Mouse (Mus musculus) heart, embryonic 14.5 days (tissue): ENCODE data around the gene Wdr74. TPM values are rescaled to one million over a fixed set of nuclear protein-coding genes. Genes with fewer than 3 reads are reported as not detected.

ENCODE experiments used
- ATAC-seq: fragments of 200-750 bp; cut with Nextera tagmentation; 2 replicates; pipeline ENCODE4 v1.8.0; 2017; ENCODE audit warnings: low read depth, moderate TSS enrichment; ENCODE audit not compliant: insufficient number of reproducible peaks, insufficient read depth, low FRiP score
- H3K27ac ChIP-seq, 2 experiments: fragments of 200-500 bp in 1 of 2; fragments of 300-500 bp in 1 of 2; sonication (generic) in 1 of 2; replicated peaks in 1 of 2; 2 replicates each; pipeline ENCODE4 v1.5.1; 2012 to 2014; ENCODE audit warnings: low read depth in 2 of 2, low read length in 2 of 2, control low read depth in 1 of 2, mild to moderate bottlenecking in 1 of 2, mixed read lengths in 1 of 2; ENCODE audit not compliant: control insufficient read depth in 1 of 2, insufficient read depth in 1 of 2
- H3K27me3 ChIP-seq: fragments of 300-500 bp; sonication (generic); 2 replicates; pipeline ENCODE4 v1.6.1; 2014; ENCODE audit warnings: mild to moderate bottlenecking, low read length, control low read depth; ENCODE audit not compliant: control insufficient read depth, insufficient read depth
- H3K36me3 ChIP-seq: fragments of 300-500 bp; sonication (generic); 2 replicates; pipeline ENCODE4 v1.6.1; 2014; ENCODE audit warnings: mild to moderate bottlenecking, control low read depth, low read length, mixed read lengths; ENCODE audit not compliant: control insufficient read depth, insufficient read depth
- H3K4me1 ChIP-seq, 2 experiments: fragments of 200-500 bp in 1 of 2; fragments of 300-500 bp in 1 of 2; sonication (generic) in 1 of 2; 2 replicates each; pipeline ENCODE4 v1.6.1; 2012 to 2014; ENCODE audit warnings: low read length in 2 of 2, control low read depth in 1 of 2, mixed read lengths in 1 of 2; ENCODE audit not compliant: control insufficient read depth in 2 of 2, insufficient read depth in 2 of 2
- H3K4me2 ChIP-seq: fragments of 300-500 bp; sonication (generic); 2 replicates; pipeline ENCODE4 v1.6.1; 2014; ENCODE audit warnings: mild to moderate bottlenecking, low read length
- H3K4me3 ChIP-seq, 2 experiments: fragments of 200-500 bp in 1 of 2; fragments of 300-500 bp in 1 of 2; sonication (generic) in 1 of 2; 2 replicates each; pipeline ENCODE4 v1.5.1; 2012 to 2014; ENCODE audit warnings: low read length in 2 of 2, mild to moderate bottlenecking in 2 of 2, control low read depth in 1 of 2, low read depth in 1 of 2, moderate library complexity in 1 of 2; ENCODE audit not compliant: control insufficient read depth in 1 of 2, insufficient read depth in 1 of 2
- H3K9ac ChIP-seq: fragments of 300-500 bp; sonication (generic); 2 replicates; pipeline ENCODE4 v1.6.1; 2014; ENCODE audit warnings: mild to moderate bottlenecking, low read length
- H3K9me3 ChIP-seq: fragments of 300-500 bp; sonication (generic); 2 replicates; pipeline ENCODE4 v1.6.1; 2016; ENCODE audit warnings: low read length, control low read depth; ENCODE audit not compliant: control insufficient read depth
- WGBS: fragments of 180-500 bp; shearing (Covaris S2); extraction: QIAGEN DNeasy Blood & Tissue Kit; methylation state at CpG from one replicate; pipeline ENCODE4 v1.1.7; 2014; 5-methylcytosine and 5-hydroxymethylcytosine counted together
- polyA plus RNA-seq: library from polyadenylated mRNA; unstranded; fragments of >200 nt; fragmentation: Nextera tagmentation; extraction: Ambion mirVana; gene quantifications from 2 replicates; pipeline ENCODE4 v1.2.1, GENCODE M21; 2014

The Wdr74 gene
- polyA plus RNA-seq, 1 experiment from 2014 or later = 50.5 TPM

DNA sequence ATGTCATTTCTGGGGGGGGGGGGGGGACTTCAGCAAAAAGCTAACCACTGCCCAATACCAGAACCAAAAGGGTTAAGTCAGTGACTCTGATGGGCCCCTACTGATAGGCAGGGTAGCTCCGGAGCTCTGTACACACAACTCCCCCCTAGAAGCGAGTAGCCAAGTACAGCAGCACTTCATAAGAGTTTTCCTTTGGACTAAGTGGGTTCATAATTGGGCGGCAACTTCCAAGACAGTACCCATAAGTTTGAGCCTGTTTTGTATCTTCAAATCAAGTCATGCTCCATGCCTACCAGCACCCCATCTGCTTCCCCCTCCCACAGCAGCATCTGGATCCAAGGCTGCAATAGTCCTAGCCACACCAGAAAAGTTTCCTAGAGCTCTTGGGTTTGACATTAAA, 20.0 kb downstream of the Wdr74 start:
- WGBS = 48% methylated on average over 3 of the region's 3 CpGs
- Histone ChIP-seq H3K36me3 (peaks cover 50% of the 10 kb centered on the region), H3K4me2 (peak overlapping the region; percentile 75; the same call in 1 of the 2 replicates), H3K4me3 (0 out of 4 replicates have a peak overlapping the region, but pooled peaks of 1 of the 2 experiments have one; percentile 96), H3K27me3 (no peaks in the 10 kb centered on the region), H3K9ac (no peak overlapping the region), H3K27ac (no peak overlapping the region), H3K4me1 (peaks cover 0 to 19% of the 10 kb centered on the region in 2 experiments; a peak in 2 of 4 replicates), H3K9me3 (no peaks in the 10 kb centered on the region)
- no peak for ATAC-seq

DNA sequence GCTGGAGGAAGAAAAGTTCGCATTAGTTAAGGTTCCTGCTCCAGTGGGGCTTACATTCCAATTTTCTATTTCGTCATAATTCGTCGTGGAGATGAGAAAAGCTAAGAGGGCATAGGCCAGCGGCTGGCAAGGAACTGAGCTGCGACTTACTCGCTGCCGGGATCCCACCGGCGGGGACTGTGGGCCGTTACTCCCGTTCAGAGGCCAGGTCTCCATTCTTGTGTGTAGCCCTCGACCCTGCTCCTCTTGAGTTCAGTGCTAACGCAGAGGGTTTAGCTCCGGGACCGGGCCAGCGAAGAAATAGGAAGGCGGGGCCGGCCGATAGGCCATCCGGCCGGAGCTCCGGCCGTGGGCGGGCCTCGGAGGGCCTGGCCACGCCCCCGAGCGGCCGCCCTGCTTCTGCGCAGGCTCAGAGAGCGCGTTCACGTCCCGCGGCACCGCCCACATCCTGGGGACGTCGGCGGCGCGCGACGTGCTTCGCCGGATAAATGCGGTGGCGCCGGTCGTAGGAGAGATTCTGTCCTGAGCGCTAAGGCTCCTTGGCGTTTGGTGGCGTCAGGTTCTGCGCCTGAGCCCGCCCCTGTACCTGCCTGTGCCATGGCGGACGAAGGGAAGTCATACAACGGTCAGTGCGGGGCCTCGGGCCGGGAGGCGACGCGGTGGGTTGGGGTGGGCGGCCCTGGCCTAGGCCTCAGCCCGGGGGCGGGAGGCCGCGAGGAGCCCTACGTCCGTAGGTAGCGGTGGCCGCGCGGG, 21.2 kb downstream of the Wdr74 start, which contains the start of gene Nxf1:
Gene Nxf1 (plus strand): TSS at position 439 of the 753 bp plus-strand sequence.
- peak within 1 kb of the TSS; percentile 90 for H3K4me2 ChIP-seq
- peak within 1 kb of the TSS; percentile 88 to 90 for H3K27ac ChIP-seq
- no peaks in the 10 kb centered on the region for H3K9me3 ChIP-seq
- WGBS = under 1% methylated on average over 75 of the region's 75 CpGs
- peak; percentile 94 for ATAC-seq
- peaks cover 40% of the 10 kb centered on the region for H3K36me3 ChIP-seq
- peaks cover 0 to 19% of the 10 kb centered on the region in 2 experiments; a peak in 2 of 4 replicates for H3K4me1 ChIP-seq
- peak within 1 kb of the TSS; percentile 89 for H3K9ac ChIP-seq
- peak within 1 kb of the TSS; percentile 91 to 96 for H3K4me3 ChIP-seq
- H3K27me3 ChIP-seq = no peaks in the 10 kb centered on the region

DNA sequence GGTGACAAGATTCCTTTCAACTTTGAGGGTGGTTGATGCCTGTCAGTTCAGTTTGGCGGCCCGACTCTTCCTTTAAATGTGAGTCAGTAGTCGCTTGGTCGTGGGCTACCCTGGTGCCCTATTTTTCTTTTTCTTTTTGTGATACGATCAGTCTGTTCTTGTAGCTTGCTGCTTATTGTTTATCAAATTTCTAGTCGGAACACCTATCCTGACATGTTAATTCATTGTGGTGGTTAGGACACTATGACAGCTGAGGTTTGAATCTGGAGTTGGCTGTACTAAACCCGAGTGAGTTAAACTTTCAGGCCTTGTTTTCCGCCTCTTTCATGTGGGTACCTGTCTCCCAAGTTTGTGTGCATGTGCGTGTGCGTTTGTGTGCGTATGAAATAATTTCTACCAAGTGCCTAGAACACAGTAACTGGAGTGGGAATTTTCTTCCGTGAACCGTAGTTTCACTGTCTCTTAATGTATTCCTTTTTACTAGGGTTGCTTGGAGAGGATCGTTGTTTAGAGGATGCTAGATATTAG, 21.9 kb downstream of the Wdr74 start:
- Histone ChIP-seq H3K4me1 (peaks cover 0 to 19% of the 10 kb centered on the region in 2 experiments; a peak in 2 of 4 replicates), H3K9me3 (no peaks in the 10 kb centered on the region), H3K27ac (peak overlapping the region; percentile 87 to 88; a peak in 3 of 4 replicates), H3K4me3 (peak overlapping the region; percentile 91 to 96), H3K36me3 (peaks cover 38% of the 10 kb centered on the region), H3K9ac (peak overlapping the region; percentile 89), H3K27me3 (no peaks in the 10 kb centered on the region), H3K4me2 (peak overlapping the region; percentile 90)
- WGBS = 2% methylated on average over 14 of the region's 14 CpGs
- ATAC-seq = no peak

DNA sequence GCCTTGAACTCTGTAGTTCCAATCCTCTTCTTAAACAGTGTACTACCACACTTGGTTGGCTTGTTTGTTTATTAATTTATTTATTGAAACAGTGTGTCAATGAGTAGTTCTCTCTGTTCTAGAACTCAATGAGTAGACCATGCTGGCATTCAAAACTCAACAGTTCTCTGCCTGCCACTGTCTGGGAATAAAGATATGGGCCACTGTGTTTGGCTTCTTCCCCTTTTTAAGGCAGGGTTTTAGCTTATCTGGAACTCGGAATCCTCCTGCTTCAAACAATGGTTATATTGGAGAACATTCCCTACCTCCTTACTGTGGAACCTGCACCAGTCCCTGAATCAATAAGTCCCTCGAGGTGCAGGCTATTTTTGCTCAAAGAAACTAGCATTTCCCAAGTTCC, 23.3 kb downstream of the Wdr74 start:
- H3K36me3 ChIP-seq = peaks cover 38% of the 10 kb centered on the region
- H3K27ac ChIP-seq = no peak overlapping the region
- H3K9ac ChIP-seq = no peak overlapping the region
- 65% methylated on average over 2 of the region's 2 CpGs for WGBS
- no peaks in the 10 kb centered on the region for H3K27me3 ChIP-seq
- no peak overlapping the region for H3K4me3 ChIP-seq
- peaks cover 0 to 19% of the 10 kb centered on the region in 2 experiments; a peak in 2 of 4 replicates for H3K4me1 ChIP-seq
- no peak overlapping the region for H3K4me2 ChIP-seq
- ATAC-seq = no peak
- H3K9me3 ChIP-seq = no peaks in the 10 kb centered on the region

DNA sequence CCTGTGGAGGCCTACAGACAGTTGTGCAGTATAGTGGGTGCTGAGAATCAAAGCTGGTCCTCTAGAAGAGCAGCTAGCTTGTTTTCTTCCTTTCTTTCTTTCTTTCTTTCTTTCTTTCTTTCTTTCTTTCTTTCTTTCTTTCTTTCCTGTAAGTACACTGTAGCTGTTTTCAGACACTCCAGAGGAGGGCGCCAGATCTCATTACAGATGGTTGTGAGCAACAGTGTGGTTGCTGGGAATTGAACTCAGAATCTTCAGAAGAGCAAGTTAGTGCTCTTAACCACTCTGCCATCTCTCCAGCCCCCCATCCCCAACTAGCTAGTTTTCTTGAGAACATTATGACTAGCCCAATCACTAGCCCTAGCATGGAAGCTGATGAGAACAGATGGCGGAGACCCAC, 25.1 kb downstream of the Wdr74 start:
- ATAC-seq = no peak
- WGBS = 90% methylated on average over 2 of the region's 2 CpGs
- Histone ChIP-seq H3K4me2 (no peak overlapping the region), H3K27me3 (no peaks in the 10 kb centered on the region), H3K27ac (no peak overlapping the region), H3K9ac (no peak overlapping the region), H3K4me1 (peaks cover 0 to 16% of the 10 kb centered on the region in 2 experiments; a peak in 2 of 4 replicates), H3K9me3 (peaks cover 8% of the 10 kb centered on the region; the same call in 1 of the 2 replicates), H3K36me3 (peaks cover 38% of the 10 kb centered on the region), H3K4me3 (no peak overlapping the region)

DNA sequence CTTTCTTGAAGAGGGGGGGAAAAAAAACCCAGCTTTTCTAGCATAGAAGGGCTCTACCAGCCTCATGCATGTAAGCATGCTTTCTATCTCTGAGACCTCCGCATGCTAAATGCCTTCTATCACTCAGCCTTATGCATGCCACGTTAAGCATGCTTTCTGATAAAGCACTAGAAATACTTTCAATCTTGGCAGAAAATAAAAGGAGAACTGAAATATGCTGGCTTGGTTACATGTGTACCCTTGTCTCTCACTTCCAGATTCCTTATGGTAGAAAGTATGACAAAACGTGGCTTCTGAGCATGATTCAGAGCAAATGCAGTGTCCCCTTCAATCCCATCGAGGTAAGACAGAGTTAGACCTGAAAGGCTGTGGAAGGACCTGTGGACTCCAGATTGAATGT, 27.6 kb downstream of the Wdr74 start:
- H3K9ac ChIP-seq = no peak overlapping the region
- H3K4me3 ChIP-seq = no peak overlapping the region
- WGBS = 67% methylated on average over 4 of the region's 4 CpGs
- H3K4me1 ChIP-seq = peaks cover 0 to 5% of the 10 kb centered on the region in 2 experiments; a peak in 2 of 4 replicates
- H3K4me2 ChIP-seq = no peak overlapping the region
- peaks cover 8% of the 10 kb centered on the region; the same call in 1 of the 2 replicates for H3K9me3 ChIP-seq
- ATAC-seq = no peak
- no peaks in the 10 kb centered on the region for H3K27me3 ChIP-seq
- no peak overlapping the region for H3K27ac ChIP-seq
- H3K36me3 ChIP-seq = peaks cover 63% of the 10 kb centered on the region

DNA sequence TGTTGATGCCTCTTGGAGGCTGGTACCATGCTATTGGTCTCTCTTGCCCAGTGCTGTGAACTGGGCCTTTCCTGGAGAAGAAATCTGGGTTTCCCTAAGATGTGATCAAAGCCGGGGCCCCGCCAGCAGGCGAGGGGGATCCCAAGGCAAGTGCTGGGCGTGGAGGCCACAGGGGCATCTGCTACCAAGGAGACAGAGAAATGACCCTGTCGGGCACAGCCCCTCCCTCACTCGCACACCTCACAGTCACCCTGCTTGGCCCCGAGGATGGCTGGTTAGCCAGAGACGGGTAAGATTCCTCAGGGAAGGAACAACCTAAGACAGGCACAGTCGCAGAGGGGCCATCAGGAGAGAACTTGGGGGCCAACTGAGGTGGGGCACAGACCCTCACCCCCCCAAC, 29.9 kb downstream of the Wdr74 start:
- ATAC-seq = no peak
- peaks cover 0 to 2% of the 10 kb centered on the region in 2 experiments; a peak in 1 of 4 replicates for H3K4me1 ChIP-seq
- H3K9ac ChIP-seq = no peak overlapping the region
- no peaks in the 10 kb centered on the region for H3K27me3 ChIP-seq
- no peak overlapping the region for H3K27ac ChIP-seq
- H3K9me3 ChIP-seq = peaks cover 8% of the 10 kb centered on the region; the same call in 1 of the 2 replicates
- peaks cover 85% of the 10 kb centered on the region for H3K36me3 ChIP-seq
- no peak overlapping the region for H3K4me3 ChIP-seq
- H3K4me2 ChIP-seq = no peak overlapping the region
- WGBS = 98% methylated on average over 9 of the region's 9 CpGs
